Mouse (Mus musculus): ENCODE data around the gene Tex2.

Gene Tex2

GRCm38 (mm10) chr11:106481651-106482050 lies 131.6 kb downstream of the Tex2 start:
- DNase-seq, result no peak

DNA sequence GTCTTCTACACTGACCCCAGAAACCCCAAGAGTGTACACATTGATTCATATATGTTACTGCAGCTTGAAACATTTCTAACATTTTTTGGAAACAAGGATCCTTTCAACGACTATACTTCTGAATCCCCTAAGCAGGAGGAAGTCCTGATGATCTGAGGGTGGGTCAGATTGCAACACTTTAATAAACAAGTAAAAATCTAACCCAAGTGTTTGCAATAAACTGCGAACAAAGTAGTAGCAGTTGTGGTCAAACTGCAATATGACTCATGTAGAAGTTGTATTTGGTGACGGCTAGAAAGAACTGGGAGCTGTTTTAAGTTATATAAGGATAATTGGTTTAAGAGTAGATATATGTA lies 132.7 kb downstream of the Tex2 start:
- no peak for DNase-seq

DNA sequence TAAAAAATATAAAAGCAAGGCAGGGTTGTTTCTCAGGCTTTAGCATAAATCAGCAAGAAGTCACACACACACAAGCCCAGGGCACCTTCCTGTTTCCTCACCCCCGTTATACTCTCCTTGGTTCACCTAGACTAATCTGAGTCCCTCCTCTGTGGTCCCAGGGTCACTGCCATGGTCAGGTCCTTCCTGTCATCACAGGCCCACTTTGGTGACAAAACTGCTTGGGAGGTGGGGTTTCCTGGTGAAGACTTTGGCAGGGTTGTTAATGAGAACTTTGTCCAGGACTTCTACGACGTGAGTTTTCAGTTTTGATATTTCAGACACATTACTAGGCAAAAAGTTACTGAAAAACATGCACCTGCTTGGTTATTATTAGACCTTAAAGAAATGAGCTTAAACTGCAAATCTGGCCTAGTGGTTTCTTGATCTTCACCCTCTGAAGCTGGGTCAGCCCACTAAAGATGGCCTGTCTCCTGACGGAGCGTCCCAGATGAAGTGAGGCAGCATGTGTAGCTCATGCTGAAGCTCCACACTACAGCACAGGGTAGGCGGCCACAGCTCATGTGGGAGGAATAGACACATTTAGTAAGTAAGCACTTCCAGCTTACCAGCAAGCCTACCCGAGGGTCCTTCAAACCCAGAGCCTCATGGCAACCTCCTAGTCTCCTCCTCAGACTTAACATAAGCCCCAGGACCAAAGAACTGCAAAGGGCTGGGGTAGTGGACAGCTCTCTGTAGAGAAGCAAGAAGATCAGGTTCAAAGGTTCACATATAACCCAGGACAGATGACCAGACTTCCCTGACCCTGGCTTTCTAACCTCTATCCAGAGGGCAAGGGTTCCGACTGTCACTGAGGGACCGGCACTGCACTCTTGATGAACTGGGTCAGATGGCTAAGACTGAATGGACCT lies 133.3 kb downstream of the Tex2 start:
- no peak for DNase-seq

DNA sequence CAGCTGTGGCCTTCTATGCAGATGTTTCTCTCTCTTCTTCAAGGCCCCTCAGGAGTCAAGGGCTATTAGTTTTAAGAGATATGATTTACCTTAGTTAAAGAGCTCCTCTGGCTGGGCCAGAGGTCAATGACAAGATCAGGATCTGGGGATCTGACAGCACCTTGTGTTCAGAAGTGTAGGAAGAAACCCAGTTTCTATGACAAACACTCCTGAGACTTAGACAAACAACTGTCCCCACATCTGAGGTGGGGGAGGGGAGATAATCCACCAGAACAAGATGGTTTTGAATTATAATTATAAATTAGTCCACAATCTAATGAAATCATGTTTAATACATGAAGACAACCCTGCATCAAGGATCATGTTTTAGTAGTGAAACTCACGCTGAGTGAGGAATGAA lies 134.5 kb downstream of the Tex2 start:
- no peak for DNase-seq

DNA sequence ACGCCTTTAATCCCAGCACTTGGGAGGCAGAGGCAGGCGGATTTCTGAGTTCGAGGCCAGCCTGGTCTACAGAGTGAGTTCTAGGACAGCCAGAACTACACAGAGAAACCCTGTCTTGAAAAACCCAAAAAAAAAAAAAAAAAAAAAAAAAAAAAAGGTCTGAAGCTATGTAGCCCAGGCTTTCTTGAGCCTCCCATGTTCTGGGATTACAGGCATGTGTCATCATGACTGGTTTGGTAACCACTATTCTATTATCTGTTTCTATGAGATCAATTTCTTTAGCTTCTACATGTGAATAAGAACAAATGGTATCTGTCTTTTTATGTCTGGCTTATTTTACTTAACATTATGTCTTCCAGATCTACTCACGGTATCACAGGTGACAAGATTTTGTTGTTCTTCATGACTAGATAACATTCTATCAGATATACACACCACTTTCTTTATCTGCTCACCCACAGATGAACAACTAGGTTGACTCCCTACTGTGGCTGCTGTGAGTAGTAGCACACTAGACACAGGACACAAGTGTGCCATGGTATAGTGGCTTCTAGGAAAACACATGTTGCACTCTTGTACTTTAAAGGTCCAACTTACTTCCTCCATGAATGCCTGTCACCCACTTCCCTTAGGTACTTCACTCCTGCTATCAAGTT lies 135.6 kb downstream of the Tex2 start:
- DNase-seq, result no peak

GRCm38 (mm10) chr11:106475309-106475708 lies 137.9 kb downstream of the Tex2 start:
- DNase-seq, result no peak

GRCm38 (mm10) chr11:106471629-106472028 lies 141.6 kb downstream of the Tex2 start:
- no peak for DNase-seq

GRCm38 (mm10) chr11:106468509-106468908 lies 144.7 kb downstream of the Tex2 start:
- DNase-seq, result no peak

- no peak for DNase-seq
These were observed 147.3 kb downstream of the Tex2 start for GRCm38 (mm10) chr11:106465932-106466331.

GRCm38 (mm10) chr11:106465545-106465903 lies 147.7 kb downstream of the Tex2 start:
- no peak for DNase-seq

- no peak for DNase-seq
These were observed 148.3 kb downstream of the Tex2 start for GRCm38 (mm10) chr11:106464681-106465544.

DNA sequence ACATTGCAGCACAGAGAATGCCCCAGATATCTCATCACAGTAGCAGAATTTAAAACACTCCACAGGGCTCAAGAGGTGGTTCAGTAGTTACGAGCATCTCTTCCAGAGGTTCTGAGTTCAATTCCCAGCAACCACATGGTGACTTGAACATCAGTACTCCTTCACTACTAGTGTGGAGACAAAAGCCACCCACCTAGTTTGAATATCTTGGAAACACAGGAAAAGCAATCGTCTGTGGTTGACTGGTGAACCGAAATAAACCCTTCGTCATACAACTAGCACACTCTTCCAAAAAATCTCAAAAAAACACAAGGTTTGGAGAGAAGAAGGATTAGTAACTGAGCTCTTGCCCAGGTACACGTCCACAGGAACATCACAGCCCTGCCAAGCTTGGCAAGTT lies 149.4 kb downstream of the Tex2 start:
- no peak for DNase-seq

GRCm38 (mm10) chr11:106462309-106462708 lies 150.9 kb downstream of the Tex2 start:
- DNase-seq, result no peak

GRCm38 (mm10) chr11:106461145-106461932 lies 151.9 kb downstream of the Tex2 start:
- no peak for DNase-seq

- no peak for DNase-seq
These were observed 152.6 kb downstream of the Tex2 start for GRCm38 (mm10) chr11:106460671-106461070.

DNA sequence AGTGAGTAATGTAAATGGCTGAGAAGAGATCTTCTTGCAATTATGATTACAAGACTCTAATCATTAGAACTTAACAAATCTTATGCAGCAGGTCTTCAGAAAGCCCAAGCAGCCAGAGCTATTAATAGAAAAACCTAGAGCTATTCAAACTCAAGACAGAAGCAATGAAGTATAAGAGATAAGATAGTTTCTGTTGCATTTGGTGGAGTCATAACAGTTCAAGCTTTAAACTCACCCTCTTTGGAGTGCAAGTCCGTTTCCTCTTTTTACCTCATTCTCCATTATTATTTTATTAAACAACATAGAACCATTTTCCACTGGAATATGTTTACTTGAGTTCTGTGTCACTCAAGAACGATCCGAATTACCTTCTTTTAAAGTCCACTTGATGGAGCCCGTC lies 154.7 kb downstream of the Tex2 start:
- DNase-seq, result no peak

Data from kidney, postnatal 25 days (tissue).